ENCODE assay signal across 24 mouse cellular contexts in the genomic region with DNA sequence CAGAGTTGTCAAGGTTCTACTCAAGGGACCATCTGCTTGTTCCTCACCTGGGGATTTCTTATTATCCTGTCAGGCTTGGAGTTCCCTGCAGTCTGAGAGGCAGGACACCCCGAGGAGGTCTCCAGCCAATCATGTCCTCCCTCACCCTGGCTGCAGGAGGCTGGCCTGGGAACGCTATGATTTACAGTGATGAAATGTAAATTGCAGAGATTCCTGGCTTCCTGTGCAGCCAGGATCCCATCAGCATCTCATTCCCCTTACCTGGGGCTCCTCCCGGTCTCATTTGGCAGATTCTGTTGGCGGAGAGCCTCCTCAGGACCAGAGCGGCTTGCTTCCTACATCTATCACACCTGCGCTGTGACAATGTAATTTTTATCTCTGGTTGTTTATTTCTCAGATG. TPM values are rescaled to one million over a fixed set of nuclear protein-coding genes. Genes with fewer than 3 reads are reported as not detected.
A peak's percentile ranks its signal among the peaks of the same experiment; 100 is the strongest.
DNase-seq lines count a peak whose midpoint lies in the region; ATAC-seq lines count a peak whose summit lies in the region.
"Had no signal": no experiment of that assay in that cellular context is flagged by ENCODE, and none has a peak within 500 bp of the region (broad histone marks: within the 10 kb centered on the region; RNA-seq: fewer than 3 reads in every experiment).

No protein-coding gene starts in this region.

- no peaks in the 10 kb centered on the region for H3K4me1 ChIP-seq in midbrain, embryonic 11.5 days (ENCODE audit: control insufficient read depth, insufficient read depth, low read length)
- H3K4me1 ChIP-seq in midbrain, embryonic 10.5 days = peaks cover 10% of the 10 kb centered on the region
- H3K4me1 ChIP-seq: intestine, embryonic 15.5 days had no signal

- 81% methylated on average over 6 of the region's 6 CpGs for WGBS in midbrain, embryonic 11.5 days
- 89% methylated on average over 6 of the region's 6 CpGs for WGBS in midbrain, embryonic 10.5 days

- H3K27ac ChIP-seq in midbrain, embryonic 11.5 days (ENCODE audit: low read depth, low read length) = no peak overlapping the region
- H3K27ac ChIP-seq in midbrain, embryonic 10.5 days (replicated peaks) = no peak overlapping the region
- H3K27ac ChIP-seq: forebrain, embryonic 10.5 days; forebrain, embryonic 13.5 days; heart, adult 2 months; heart, embryonic 10.5 days; heart, embryonic 13.5 days; hindbrain, embryonic 12.5 days; intestine, embryonic 15.5 days had no signal

- peak; percentile 63 for DNase-seq in cerebellum, adult 11-12 months
- DNase-seq in cerebellum, adult 9-10 months = peak; percentile 68
- no peak for DNase-seq in cerebellum, postnatal 4 days (ENCODE audit: low spot score in 2 of 2)
- DNase-seq in midbrain, embryonic 11.5 days (ENCODE audit: low spot score, missing footprints) = peak; percentile 31
- no peak for DNase-seq in midbrain, embryonic 10.5 days (ENCODE audit: low spot score)
- DNase-seq in thymus, postnatal 25 days = no peak
- DNase-seq: adrenal gland, adult 8-10 months; adrenal gland, postnatal 25 days; gastrocnemius, postnatal 10 days; gastrocnemius, postnatal 36 days; heart, adult 2 months; heart, postnatal 14 days; heart, postnatal 4 days; kidney, adult 11 months had no signal

- H3K27me3 ChIP-seq in midbrain, embryonic 11.5 days (ENCODE audit: control insufficient read depth, insufficient read depth, low read length) = peaks cover 2% of the 10 kb centered on the region; the same call in 1 of the 2 replicates
- H3K27me3 ChIP-seq in midbrain, embryonic 10.5 days (ENCODE audit: low read depth, poor library complexity, severe bottlenecking) = peaks cover 24% of the 10 kb centered on the region
- H3K27me3 ChIP-seq: intestine, embryonic 15.5 days had no signal

- H3K36me3 ChIP-seq in midbrain, embryonic 11.5 days (ENCODE audit: control insufficient read depth, insufficient read depth, low read length) = no peaks in the 10 kb centered on the region
- H3K36me3 ChIP-seq in midbrain, embryonic 10.5 days = no peaks in the 10 kb centered on the region
- H3K36me3 ChIP-seq: forebrain, embryonic 10.5 days; heart, embryonic 10.5 days; heart, embryonic 13.5 days; hindbrain, embryonic 12.5 days; intestine, embryonic 15.5 days had no signal

- no peak overlapping the region for H3K9ac ChIP-seq in midbrain, embryonic 11.5 days (ENCODE audit: low read length)
- H3K9ac ChIP-seq: forebrain, embryonic 13.5 days; heart, embryonic 13.5 days; hindbrain, embryonic 12.5 days; intestine, embryonic 15.5 days had no signal

- no peak for ATAC-seq in cerebellum, adult (ENCODE audit: insufficient number of reproducible peaks, low FRiP score, low TSS enrichment)
- ATAC-seq in midbrain, embryonic 11.5 days (ENCODE audit: low FRiP score) = no peak
- ATAC-seq: activated CD4-positive, CD25-positive, alpha-beta regulatory T cell, adult 4 months; forebrain, embryonic 13.5 days; forebrain, embryonic 16.5 days; hindbrain, embryonic 16.5 days; intestine, embryonic 15.5 days had no signal

- H3K9me3 ChIP-seq in midbrain, embryonic 11.5 days (ENCODE audit: control insufficient read depth, low read length) = no peaks in the 10 kb centered on the region
- H3K9me3 ChIP-seq in midbrain, embryonic 10.5 days (replicated peaks) = no peaks in the 10 kb centered on the region
- H3K9me3 ChIP-seq: forebrain, embryonic 10.5 days; forebrain, embryonic 13.5 days; heart, embryonic 10.5 days; heart, embryonic 13.5 days; hindbrain, embryonic 12.5 days; intestine, embryonic 15.5 days had no signal

- H3K4me2 ChIP-seq in midbrain, embryonic 11.5 days = no peak overlapping the region
- H3K4me2 ChIP-seq: forebrain, embryonic 13.5 days; heart, embryonic 13.5 days; hindbrain, embryonic 12.5 days; intestine, embryonic 15.5 days had no signal

- H3K4me3 ChIP-seq in midbrain, embryonic 11.5 days (ENCODE audit: low read depth, low read length) = no peak overlapping the region
- no peak overlapping the region for H3K4me3 ChIP-seq in midbrain, embryonic 10.5 days
- H3K4me3 ChIP-seq: forebrain, embryonic 10.5 days; forebrain, embryonic 13.5 days; heart, adult 2 months; heart, embryonic 10.5 days; heart, embryonic 13.5 days; hindbrain, embryonic 12.5 days; intestine, embryonic 15.5 days had no signal

RNA-seq across cellular contexts. Expression of a gene that starts 35.7 kb away (rescaled TPM):
- 4.6 TPM in 2 replicates for polyA plus RNA-seq in midbrain, embryonic 11.5 days (2014; fragmentation: Nextera tagmentation; extraction: Ambion mirVana)
- polyA plus RNA-seq in midbrain, embryonic 10.5 days (2016; fragmentation: Nextera tagmentation; extraction: Ambion mirVana) = 2.3 and 3.0 TPM in 2 replicates

RNA-seq across cellular contexts. Expression of a gene that starts 38.2 kb away (rescaled TPM):
- polyA plus RNA-seq in midbrain, embryonic 11.5 days (2014; fragmentation: Nextera tagmentation; extraction: Ambion mirVana) = 15.3 and 17.3 TPM in 2 replicates
- 25.4 and 27.3 TPM in 2 replicates for polyA plus RNA-seq in midbrain, embryonic 10.5 days (2016; fragmentation: Nextera tagmentation; extraction: Ambion mirVana)

RNA-seq across cellular contexts. Expression of a gene that starts 50.7 kb away (rescaled TPM):
- polyA plus RNA-seq in midbrain, embryonic 11.5 days (2014; fragmentation: Nextera tagmentation; extraction: Ambion mirVana) = 28.5 and 29.8 TPM in 2 replicates
- 33.5 and 37.6 TPM in 2 replicates for polyA plus RNA-seq in midbrain, embryonic 10.5 days (2016; fragmentation: Nextera tagmentation; extraction: Ambion mirVana)

RNA-seq across cellular contexts. Expression of a gene that starts 60.0 kb away (rescaled TPM):
- 0.34 and 0.57 TPM in 2 replicates for polyA plus RNA-seq in midbrain, embryonic 11.5 days (2014; fragmentation: Nextera tagmentation; extraction: Ambion mirVana)
- polyA plus RNA-seq in midbrain, embryonic 10.5 days (2016; fragmentation: Nextera tagmentation; extraction: Ambion mirVana) = 0.32 and 0.57 TPM in 2 replicates

Comparison
In these comparisons a context has a peak if more than half of its experiments do, and no peak if none do; other contexts are left out.
1. DNase-seq: peak in cerebellum, adult 11-12 months (single experiment), cerebellum, adult 9-10 months (single experiment) and midbrain, embryonic 11.5 days (single experiment); none in cerebellum, postnatal 4 days (0 of 2), midbrain, embryonic 10.5 days (single experiment) and thymus, postnatal 25 days (single experiment).